Mouse (Mus musculus): Measurements from ENCODE around the gene C1qb. TPM values are rescaled to one million over a fixed set of nuclear protein-coding genes. Genes with fewer than 3 reads are reported as not detected.

Gene C1qb
- polyA plus RNA-seq, 1 experiment = not detected

DNA sequence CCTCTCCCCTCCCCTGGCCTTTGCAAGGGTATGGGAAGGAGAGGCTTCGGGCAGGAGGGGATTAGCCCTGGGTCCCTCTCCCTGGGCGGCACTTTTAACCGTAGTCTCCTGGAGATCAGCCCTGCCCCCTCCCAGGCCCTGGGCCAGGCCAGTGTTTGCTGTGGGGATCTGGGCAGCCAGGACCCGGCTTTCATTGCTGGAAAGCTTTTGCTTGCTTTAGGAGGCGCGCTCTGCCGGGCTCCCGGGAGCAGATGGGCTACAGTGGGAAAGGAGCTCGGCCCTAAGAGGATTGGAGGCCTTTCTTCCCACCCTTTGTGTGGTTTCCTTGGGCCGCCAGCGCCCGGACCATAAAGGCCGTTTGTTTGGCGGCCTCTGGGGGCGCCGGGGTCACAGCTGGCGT, 24.2 kb downstream of the C1qb start:
- no peak overlapping the region for H3ac ChIP-seq (ENCODE audit: control insufficient read depth, insufficient read length, low read depth)
- H3K27me3 ChIP-seq (ENCODE audit: control insufficient read depth, insufficient read depth, insufficient read length) = peaks cover 64% of the 10 kb centered on the region
- H3K4me3 ChIP-seq (ENCODE audit: insufficient read depth, poor library complexity, severe bottlenecking) = no peak overlapping the region
- H3K79me3 ChIP-seq (ENCODE audit: low read depth) = no peaks in the 10 kb centered on the region
- TF ChIP-seq MAX (IDR thresholded peaks at IDR 0.05) = no peak
- TF ChIP-seq MYOD1 (IDR thresholded peaks at IDR 0.05; ENCODE audit: control insufficient read depth, insufficient read length, low read depth) = no peak
- no peak for TF ChIP-seq FOSL1 (IDR thresholded peaks at IDR 0.05; ENCODE audit: insufficient read depth, low read length, poor library complexity, severe bottlenecking)
- no peak for TF ChIP-seq CEBPB (IDR thresholded peaks at IDR 0.05; ENCODE audit: low read depth)
- TF ChIP-seq CTCF (IDR thresholded peaks at IDR 0.05; ENCODE audit: control insufficient read depth, insufficient read depth, insufficient read length) = no peak
- no peak for TF ChIP-seq USF1 (IDR thresholded peaks at IDR 0.05; ENCODE audit: low read depth)
- no peak for TF ChIP-seq MYOG (IDR thresholded peaks at IDR 0.05; ENCODE audit: control insufficient read depth, extremely low read depth, insufficient read length)
- no peaks in the 10 kb centered on the region for H3K36me3 ChIP-seq (ENCODE audit: control insufficient read depth, insufficient read depth)
- H3K79me2 ChIP-seq (ENCODE audit: control insufficient read depth, insufficient read depth) = no peaks in the 10 kb centered on the region

DNA sequence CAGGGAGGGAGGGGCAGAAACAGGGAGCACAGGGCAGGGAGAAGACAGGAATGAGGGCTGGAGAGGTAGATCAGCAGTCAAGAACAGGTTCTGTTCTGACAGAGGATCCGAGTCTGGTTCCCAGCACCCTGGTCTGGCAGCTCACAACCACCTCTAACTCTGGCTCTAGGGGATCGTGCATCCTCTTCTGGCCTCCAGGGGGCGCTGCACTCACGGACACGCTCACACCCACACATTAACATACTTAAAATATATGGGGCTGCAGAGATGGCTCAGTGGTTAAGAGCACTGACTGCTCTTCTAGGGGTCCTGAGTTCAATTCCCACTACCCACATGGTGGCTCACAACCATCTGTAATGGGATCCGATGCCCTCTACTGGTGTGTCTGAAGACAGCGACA, 26.0 kb downstream of the C1qb start:
- Histone ChIP-seq H3ac (ENCODE audit: control insufficient read depth, insufficient read length, low read depth) (no peak overlapping the region), H3K36me3 (ENCODE audit: control insufficient read depth, insufficient read depth) (no peaks in the 10 kb centered on the region), H3K79me3 (ENCODE audit: low read depth) (no peaks in the 10 kb centered on the region), H3K79me2 (ENCODE audit: control insufficient read depth, insufficient read depth) (no peaks in the 10 kb centered on the region), H3K4me3 (ENCODE audit: insufficient read depth, poor library complexity, severe bottlenecking) (no peak overlapping the region), H3K27me3 (ENCODE audit: control insufficient read depth, insufficient read depth, insufficient read length) (peaks cover 60% of the 10 kb centered on the region)
- no peak for TF ChIP-seq CTCF (IDR thresholded peaks at IDR 0.05; ENCODE audit: control insufficient read depth, insufficient read depth, insufficient read length)
- no peak for TF ChIP-seq CEBPB (IDR thresholded peaks at IDR 0.05; ENCODE audit: low read depth)
- TF ChIP-seq MYOG (IDR thresholded peaks at IDR 0.05; ENCODE audit: control insufficient read depth, extremely low read depth, insufficient read length) = no peak
- no peak for TF ChIP-seq MAX (IDR thresholded peaks at IDR 0.05)
- TF ChIP-seq MYOD1 (IDR thresholded peaks at IDR 0.05; ENCODE audit: control insufficient read depth, insufficient read length, low read depth) = no peak
- TF ChIP-seq USF1 (IDR thresholded peaks at IDR 0.05; ENCODE audit: low read depth) = no peak
- TF ChIP-seq FOSL1 (IDR thresholded peaks at IDR 0.05; ENCODE audit: insufficient read depth, low read length, poor library complexity, severe bottlenecking) = no peak

DNA sequence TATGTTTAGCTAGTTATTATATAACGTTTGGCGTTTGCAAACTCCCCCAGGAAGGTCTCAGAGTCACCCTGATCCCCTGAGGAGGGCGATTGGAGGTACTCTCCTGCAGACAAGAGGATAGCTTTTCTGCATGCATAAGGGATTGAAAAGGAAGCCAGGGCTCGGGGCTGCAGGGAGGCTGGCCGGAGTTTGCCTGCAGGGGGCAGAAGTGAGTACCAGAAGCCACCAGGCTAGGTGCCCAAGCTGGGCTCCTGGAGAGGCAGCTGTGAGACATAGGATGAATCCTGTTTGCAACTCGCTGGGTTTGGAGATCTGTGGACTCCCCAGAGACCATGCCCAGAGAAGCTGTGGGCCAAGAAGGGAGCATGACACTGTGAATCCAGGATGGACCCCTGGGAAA, 30.9 kb downstream of the C1qb start:
- H3K36me3 ChIP-seq (ENCODE audit: control insufficient read depth, insufficient read depth) = no peaks in the 10 kb centered on the region
- no peak overlapping the region for H3ac ChIP-seq (ENCODE audit: control insufficient read depth, insufficient read length, low read depth)
- no peak for TF ChIP-seq MYOG (IDR thresholded peaks at IDR 0.05; ENCODE audit: control insufficient read depth, extremely low read depth, insufficient read length)
- TF ChIP-seq MAX (IDR thresholded peaks at IDR 0.05) = no peak
- no peak for TF ChIP-seq CEBPB (IDR thresholded peaks at IDR 0.05; ENCODE audit: low read depth)
- no peak for TF ChIP-seq FOSL1 (IDR thresholded peaks at IDR 0.05; ENCODE audit: insufficient read depth, low read length, poor library complexity, severe bottlenecking)
- TF ChIP-seq USF1 (IDR thresholded peaks at IDR 0.05; ENCODE audit: low read depth) = no peak
- no peak for TF ChIP-seq MYOD1 (IDR thresholded peaks at IDR 0.05; ENCODE audit: control insufficient read depth, insufficient read length, low read depth)
- TF ChIP-seq CTCF (IDR thresholded peaks at IDR 0.05; ENCODE audit: control insufficient read depth, insufficient read depth, insufficient read length) = no peak

DNA sequence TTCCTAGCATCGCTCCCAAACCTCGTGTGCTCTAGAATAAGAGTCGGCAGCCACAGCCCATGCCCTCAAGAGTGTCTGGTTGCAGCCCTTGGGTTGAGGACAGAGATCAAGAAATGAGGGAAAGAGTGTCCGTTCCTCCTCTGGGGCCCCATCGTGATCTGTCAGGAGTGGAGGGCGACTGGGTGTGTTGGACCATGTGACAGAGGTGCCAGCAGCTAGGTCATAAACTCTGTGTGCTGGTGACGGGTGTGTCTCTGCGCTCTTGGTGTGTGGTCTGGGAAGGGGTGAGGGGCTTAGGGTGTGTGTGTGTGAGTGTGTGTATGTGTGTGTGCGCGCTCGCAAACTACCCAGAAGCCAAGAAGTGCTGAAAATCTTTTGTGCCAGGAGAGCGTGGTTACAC, 33.0 kb downstream of the C1qb start:
- no peak for TF ChIP-seq CTCF (IDR thresholded peaks at IDR 0.05; ENCODE audit: control insufficient read depth, insufficient read depth, insufficient read length)
- TF ChIP-seq MAX (IDR thresholded peaks at IDR 0.05) = no peak
- no peak for TF ChIP-seq MYOD1 (IDR thresholded peaks at IDR 0.05; ENCODE audit: control insufficient read depth, insufficient read length, low read depth)
- no peak for TF ChIP-seq USF1 (IDR thresholded peaks at IDR 0.05; ENCODE audit: low read depth)
- TF ChIP-seq CEBPB (IDR thresholded peaks at IDR 0.05; ENCODE audit: low read depth) = no peak
- TF ChIP-seq FOSL1 (IDR thresholded peaks at IDR 0.05; ENCODE audit: insufficient read depth, low read length, poor library complexity, severe bottlenecking) = no peak
- no peak for TF ChIP-seq MYOG (IDR thresholded peaks at IDR 0.05; ENCODE audit: control insufficient read depth, extremely low read depth, insufficient read length)
- no peak overlapping the region for H3K4me3 ChIP-seq (ENCODE audit: insufficient read depth, poor library complexity, severe bottlenecking)
- H3K27me3 ChIP-seq (ENCODE audit: control insufficient read depth, insufficient read depth, insufficient read length) = peaks cover 64% of the 10 kb centered on the region
- no peak overlapping the region for H3ac ChIP-seq (ENCODE audit: control insufficient read depth, insufficient read length, low read depth)
- no peaks in the 10 kb centered on the region for H3K36me3 ChIP-seq (ENCODE audit: control insufficient read depth, insufficient read depth)
- no peaks in the 10 kb centered on the region for H3K79me2 ChIP-seq (ENCODE audit: control insufficient read depth, insufficient read depth)
- no peaks in the 10 kb centered on the region for H3K79me3 ChIP-seq (ENCODE audit: low read depth)

More for the DNA sequence above, 30.9 kb downstream of the C1qb start:
- H3K79me3 ChIP-seq (ENCODE audit: low read depth) = no peaks in the 10 kb centered on the region
- H3K27me3 ChIP-seq (ENCODE audit: control insufficient read depth, insufficient read depth, insufficient read length) = peaks cover 58% of the 10 kb centered on the region
- no peak overlapping the region for H3K4me3 ChIP-seq (ENCODE audit: insufficient read depth, poor library complexity, severe bottlenecking)
- no peaks in the 10 kb centered on the region for H3K79me2 ChIP-seq (ENCODE audit: control insufficient read depth, insufficient read depth)

DNA sequence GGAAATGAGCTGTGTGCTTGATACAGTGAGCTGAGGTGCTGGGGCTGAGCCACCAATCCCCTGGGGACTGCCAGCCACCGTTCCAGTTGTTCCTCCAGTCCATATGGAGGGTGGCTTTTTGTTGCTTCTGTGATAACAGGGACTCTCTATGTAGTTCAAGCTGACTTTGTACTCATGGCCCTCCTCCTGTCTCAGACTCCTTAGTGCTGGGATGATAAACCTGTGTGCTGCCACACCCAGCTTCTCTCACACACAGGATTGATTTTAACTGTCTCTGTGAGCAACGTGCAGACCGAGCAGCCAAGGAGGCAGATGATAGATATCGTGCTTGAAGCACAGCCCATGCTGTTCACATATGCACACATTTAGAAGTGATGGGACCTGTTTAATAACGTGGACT, 33.9 kb downstream of the C1qb start:
- Histone ChIP-seq H3K4me3 (ENCODE audit: insufficient read depth, poor library complexity, severe bottlenecking) (no peak overlapping the region), H3ac (ENCODE audit: control insufficient read depth, insufficient read length, low read depth) (no peak overlapping the region), H3K79me2 (ENCODE audit: control insufficient read depth, insufficient read depth) (no peaks in the 10 kb centered on the region), H3K79me3 (ENCODE audit: low read depth) (no peaks in the 10 kb centered on the region), H3K36me3 (ENCODE audit: control insufficient read depth, insufficient read depth) (no peaks in the 10 kb centered on the region), H3K27me3 (ENCODE audit: control insufficient read depth, insufficient read depth, insufficient read length) (peaks cover 65% of the 10 kb centered on the region)
- no peak for TF ChIP-seq CEBPB (IDR thresholded peaks at IDR 0.05; ENCODE audit: low read depth)
- no peak for TF ChIP-seq MAX (IDR thresholded peaks at IDR 0.05)
- no peak for TF ChIP-seq FOSL1 (IDR thresholded peaks at IDR 0.05; ENCODE audit: insufficient read depth, low read length, poor library complexity, severe bottlenecking)
- TF ChIP-seq MYOD1 (IDR thresholded peaks at IDR 0.05; ENCODE audit: control insufficient read depth, insufficient read length, low read depth) = no peak
- no peak for TF ChIP-seq CTCF (IDR thresholded peaks at IDR 0.05; ENCODE audit: control insufficient read depth, insufficient read depth, insufficient read length)
- TF ChIP-seq MYOG (IDR thresholded peaks at IDR 0.05; ENCODE audit: control insufficient read depth, extremely low read depth, insufficient read length) = no peak
- TF ChIP-seq USF1 (IDR thresholded peaks at IDR 0.05; ENCODE audit: low read depth) = no peak

DNA sequence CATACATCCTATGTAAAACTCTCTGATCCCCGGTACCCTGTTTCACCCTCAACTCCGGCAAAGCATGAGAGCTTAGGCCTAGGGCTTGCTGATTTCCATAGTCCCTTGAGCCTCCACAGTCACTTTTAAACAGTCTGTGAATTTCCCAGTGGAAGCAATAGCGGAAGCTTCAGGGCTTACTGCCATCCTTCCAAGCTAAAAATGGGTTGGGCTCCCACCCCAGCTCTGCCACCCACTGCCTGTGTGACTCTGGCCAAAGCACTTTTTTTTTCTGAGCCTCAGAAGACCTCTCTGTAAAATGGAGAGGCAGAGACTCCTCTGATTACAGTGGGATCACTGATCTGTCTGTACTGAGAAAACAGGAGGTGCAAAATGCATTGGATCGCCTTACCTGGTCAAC, 37.4 kb downstream of the C1qb start:
- H3K79me3 ChIP-seq (ENCODE audit: low read depth) = no peaks in the 10 kb centered on the region
- TF ChIP-seq CTCF (IDR thresholded peaks at IDR 0.05; ENCODE audit: control insufficient read depth, insufficient read depth, insufficient read length) = no peak
- no peak for TF ChIP-seq MYOG (IDR thresholded peaks at IDR 0.05; ENCODE audit: control insufficient read depth, extremely low read depth, insufficient read length)
- no peak for TF ChIP-seq USF1 (IDR thresholded peaks at IDR 0.05; ENCODE audit: low read depth)
- TF ChIP-seq CEBPB (IDR thresholded peaks at IDR 0.05; ENCODE audit: low read depth) = no peak
- no peak for TF ChIP-seq MAX (IDR thresholded peaks at IDR 0.05)
- TF ChIP-seq MYOD1 (IDR thresholded peaks at IDR 0.05; ENCODE audit: control insufficient read depth, insufficient read length, low read depth) = no peak
- no peak for TF ChIP-seq FOSL1 (IDR thresholded peaks at IDR 0.05; ENCODE audit: insufficient read depth, low read length, poor library complexity, severe bottlenecking)
- no peaks in the 10 kb centered on the region for H3K36me3 ChIP-seq (ENCODE audit: control insufficient read depth, insufficient read depth)
- no peak overlapping the region for H3ac ChIP-seq (ENCODE audit: control insufficient read depth, insufficient read length, low read depth)
- H3K79me2 ChIP-seq (ENCODE audit: control insufficient read depth, insufficient read depth) = no peaks in the 10 kb centered on the region
- H3K4me3 ChIP-seq (ENCODE audit: insufficient read depth, poor library complexity, severe bottlenecking) = no peak overlapping the region
- peaks cover 57% of the 10 kb centered on the region for H3K27me3 ChIP-seq (ENCODE audit: control insufficient read depth, insufficient read depth, insufficient read length)

All from C2C12 (cell line).